Mouse (Mus musculus) heart, adult 2 months (tissue): ENCODE measurements at regions not wholly inside any gene's neighbourhood (a gene's known extent, or its start where the extent isn't known, plus 50 kb on each side); places are given as distances from the start of the nearest gene placed in this dataset.
A peak's percentile ranks its signal among the peaks of the same experiment; 100 is the strongest.

Experiments
- DNase-seq, 2 experiments: peaks; one replicate each; pipeline ENCODE4 v3.0.0; 2021
- H3K27ac ChIP-seq: fragments of 200-600 bp; 2 replicates; pipeline ENCODE4 v1.8.1; 2022
- H3K27me3 ChIP-seq: fragments of 200-500 bp; 2 replicates; pipeline ENCODE4 v1.6.1; 2012; ENCODE audit warnings: mild to moderate bottlenecking, low read length, inconsistent platforms, mixed read lengths; ENCODE audit not compliant: control insufficient read depth, insufficient read depth
- H3K36me3 ChIP-seq: fragments of 200-500 bp; 2 replicates; pipeline ENCODE4 v1.6.1; 2012; ENCODE audit warnings: low read length, inconsistent platforms; ENCODE audit not compliant: control insufficient read depth, insufficient read depth
- H3K4me1 ChIP-seq: fragments of 200-500 bp; 2 replicates; pipeline ENCODE4 v1.6.1; 2011; ENCODE audit warnings: low read length; ENCODE audit not compliant: control insufficient read depth, insufficient read depth
- H3K4me3 ChIP-seq: fragments of 200-600 bp; 2 replicates; pipeline ENCODE4 v1.8.1; 2022
- H3K79me2 ChIP-seq: fragments of 200-500 bp; replicated peaks from 2 replicates; pipeline ENCODE4 v1.6.1; 2012; ENCODE audit warnings: mild to moderate bottlenecking, inconsistent platforms, low read length, moderate library complexity, mixed read lengths; ENCODE audit not compliant: control insufficient read depth, insufficient read depth
- H3K9ac ChIP-seq: fragments of 200-500 bp; 2 replicates; pipeline ENCODE4 v1.6.1; 2012; ENCODE audit warnings: low read depth, mild to moderate bottlenecking, control low read depth, inconsistent platforms, low read length, mixed read lengths
- CTCF ChIP-seq: fragments of 200-600 bp; IDR thresholded peaks from 2 replicates; pipeline ENCODE4 v1.8.1; 2022; ENCODE audit warnings: antibody characterized with exemption, mild to moderate bottlenecking, moderate library complexity
- EP300 ChIP-seq: fragments of 200-500 bp; IDR thresholded peaks from 2 replicates; pipeline ENCODE4 v1.6.1; 2011; ENCODE audit warnings: low read depth, low read length, control low read depth; ENCODE audit not compliant: insufficient read depth
- POLR2A ChIP-seq: fragments of 200-500 bp; IDR thresholded peaks from 2 replicates; pipeline ENCODE4 v1.6.1; 2011; ENCODE audit warnings: mild to moderate bottlenecking, low read depth, low read length, control low read depth; ENCODE audit not compliant: insufficient read depth
- WGBS: fragments of 180-500 bp; shearing (Covaris S2); methylation state at CpG from one replicate; pipeline ENCODE4 v1.1.7; 2018; 5-methylcytosine and 5-hydroxymethylcytosine counted together
- intact Hi-C: fragments of 180-260 bp; cut with DNase I; formaldehyde crosslinking; loops from one replicate; pipeline ENCODE4 v1.15.1; 2025

GRCm38 (mm10) chr11:44163049-44163448, 236.8 kb upstream of the Il12b start:
- Histone ChIP-seq H3K36me3 (no peaks in the 10 kb centered on the region), H3K27ac (no peak overlapping the region), H3K4me1 (no peaks in the 10 kb centered on the region; the same call in 1 of the 2 replicates), H3K79me2 (no peaks in the 10 kb centered on the region), H3K4me3 (no peak overlapping the region), H3K9ac (no peak overlapping the region), H3K27me3 (no peaks in the 10 kb centered on the region)
- 69% methylated on average over 4 of the region's 4 CpGs for WGBS
- intact Hi-C loops, result no loop called here
- no peak for TF ChIP-seq CTCF
- no peak for TF ChIP-seq EP300
- no peak for TF ChIP-seq POLR2A
- DNase-seq, result no peak

GRCm38 (mm10) chr11:44163748-44164147, 236.1 kb upstream of the Il12b start:
- no peak for TF ChIP-seq EP300
- TF ChIP-seq CTCF, result no peak
- TF ChIP-seq POLR2A, result no peak
- WGBS, result 77% methylated on average over 1 of the region's 1 CpGs
- no peaks in the 10 kb centered on the region for H3K79me2 ChIP-seq
- H3K27me3 ChIP-seq, result no peaks in the 10 kb centered on the region
- no peaks in the 10 kb centered on the region; the same call in 1 of the 2 replicates for H3K4me1 ChIP-seq
- no peak overlapping the region for H3K9ac ChIP-seq
- no peak overlapping the region for H3K27ac ChIP-seq
- H3K36me3 ChIP-seq, result no peaks in the 10 kb centered on the region
- H3K4me3 ChIP-seq, result no peak overlapping the region
- no peak for DNase-seq
- intact Hi-C loops, result no loop called here

- Histone ChIP-seq H3K79me2 (no peaks in the 10 kb centered on the region), H3K36me3 (no peaks in the 10 kb centered on the region)
Observed at GRCm38 (mm10) chr11:44164186-44164585, 235.7 kb upstream of the Il12b start.

GRCm38 (mm10) chr11:44167724-44168500, 232.0 kb upstream of the Il12b start:
- TF ChIP-seq CTCF (no peak), EP300 (no peak), POLR2A (no peak)
- Histone ChIP-seq H3K27ac (peak overlapping the region; percentile 31), H3K27me3 (no peaks in the 10 kb centered on the region), H3K36me3 (no peaks in the 10 kb centered on the region), H3K9ac (no peak overlapping the region), H3K4me1 (no peaks in the 10 kb centered on the region; the same call in 1 of the 2 replicates), H3K4me3 (no peak overlapping the region), H3K79me2 (no peaks in the 10 kb centered on the region)
- WGBS, result 47% methylated on average over 6 of the region's 6 CpGs
- DNase-seq, result peak in 1 of 2 experiments; percentile 45
- intact Hi-C loops, result loop anchor here (2.0 kb wide), 1 partner anchor 27 kb away; no protein-coding TSS in a partner anchor

More at GRCm38 (mm10) chr11:44164186-44164585, 235.7 kb upstream of the Il12b start:
- no peak for TF ChIP-seq CTCF
- no peak for TF ChIP-seq EP300
- TF ChIP-seq POLR2A, result no peak
- no peak overlapping the region for H3K9ac ChIP-seq
- intact Hi-C loops, result no loop called here
- H3K27me3 ChIP-seq, result no peaks in the 10 kb centered on the region
- no peak overlapping the region for H3K27ac ChIP-seq
- H3K4me1 ChIP-seq, result no peaks in the 10 kb centered on the region; the same call in 1 of the 2 replicates
- no peak overlapping the region for H3K4me3 ChIP-seq
- WGBS, result 61% methylated on average over 2 of the region's 2 CpGs
- no peak for DNase-seq

- WGBS, result 52% methylated on average over 4 of the region's 4 CpGs
- H3K4me1 ChIP-seq, result no peaks in the 10 kb centered on the region; the same call in 1 of the 2 replicates
- H3K4me3 ChIP-seq, result no peak overlapping the region
- peak in 1 of 2 experiments; percentile 35 for DNase-seq
- no peak overlapping the region for H3K9ac ChIP-seq
- no peak for TF ChIP-seq EP300
- TF ChIP-seq POLR2A, result no peak
- no peak for TF ChIP-seq CTCF
- H3K27ac ChIP-seq, result no peak overlapping the region
- H3K27me3 ChIP-seq, result no peaks in the 10 kb centered on the region
- intact Hi-C loops, result loop anchor here (5.0 kb wide), 1 partner anchor 75 kb away; no protein-coding TSS in a partner anchor
- H3K79me2 ChIP-seq, result no peaks in the 10 kb centered on the region
- no peaks in the 10 kb centered on the region for H3K36me3 ChIP-seq
Observed at GRCm38 (mm10) chr11:44172478-44172877, 227.4 kb upstream of the Il12b start.

- 68% methylated on average over 1 of the region's 1 CpGs for WGBS
- intact Hi-C loops, result loop anchor here (5.0 kb wide), 1 partner anchor 74 kb away; no protein-coding TSS in a partner anchor
- TF ChIP-seq CTCF (no peak), EP300 (no peak), POLR2A (no peak)
- H3K27me3 ChIP-seq, result no peaks in the 10 kb centered on the region
- no peaks in the 10 kb centered on the region for H3K4me1 ChIP-seq
- no peak overlapping the region for H3K9ac ChIP-seq
- no peak overlapping the region for H3K27ac ChIP-seq
- H3K4me3 ChIP-seq, result no peak overlapping the region
- DNase-seq, result peak in 1 of 2 experiments; percentile 6
- H3K79me2 ChIP-seq, result no peaks in the 10 kb centered on the region
- no peaks in the 10 kb centered on the region for H3K36me3 ChIP-seq
Observed at GRCm38 (mm10) chr11:44173196-44173595, 226.7 kb upstream of the Il12b start.
